Mouse (Mus musculus) CH12.LX (cell line): Measurements from ENCODE around the gene Lrrc1.

Source experiments
- CTCF ChIP-seq, 2 experiments: IDR thresholded peaks in 1 of 2; conservative IDR thresholded peaks in 1 of 2; 2 replicates each; pipeline ENCODE4 v1.5.1; 2011 to 2012; ENCODE audit warnings: low read depth in 2 of 2, low read length in 2 of 2, improper control_type of control experiment in 1 of 2, inconsistent platforms in 1 of 2, mild to moderate bottlenecking in 1 of 2, moderate library complexity in 1 of 2
- EP300 ChIP-seq: IDR thresholded peaks from 2 replicates; pipeline ENCODE4 v1.6.1; 2011; ENCODE audit warnings: low read length, improper control_type of control experiment
- MAFK ChIP-seq: IDR thresholded peaks from 2 replicates; pipeline ENCODE4 v1.6.1; 2011; ENCODE audit warnings: low read length, improper control_type of control experiment; ENCODE audit not compliant: insufficient replicate concordance
- POLR2A ChIP-seq: IDR thresholded peaks from 2 replicates; pipeline ENCODE4 v1.6.1; 2011; ENCODE audit warnings: low read depth, mild to moderate bottlenecking, improper control_type of control experiment, low read length
- POLR2AphosphoS2 ChIP-seq: IDR thresholded peaks from 2 replicates; pipeline ENCODE4 v1.6.1; 2011; ENCODE audit warnings: low read depth, low read length, improper control_type of control experiment
- SIN3A ChIP-seq: IDR thresholded peaks from 2 replicates; pipeline ENCODE4 v1.6.1; 2012; ENCODE audit warnings: low read length, improper control_type of control experiment, inconsistent platforms
- TCF12 ChIP-seq: IDR thresholded peaks from 2 replicates; pipeline ENCODE4 v1.6.1; 2014; ENCODE audit warnings: low read depth, mild to moderate bottlenecking, inconsistent platforms, low read length, improper control_type of control experiment
- USF2 ChIP-seq: conservative IDR thresholded peaks from 2 replicates; pipeline ENCODE4 v1.6.1; 2011; ENCODE audit warnings: low read depth, low read length, improper control_type of control experiment
- ZC3H11A ChIP-seq: IDR thresholded peaks from 2 replicates; pipeline ENCODE4 v1.6.1; 2012; ENCODE audit warnings: low read depth, mild to moderate bottlenecking, inconsistent platforms, low read length, improper control_type of control experiment

- TF ChIP-seq ZC3H11A (no peak), CTCF (conservative IDR thresholded peaks at IDR 0.05 in 1 of 2, IDR thresholded peaks at IDR 0.05 in 1 of 2; ENCODE audit: low read depth in 2 of 2, low read length in 2 of 2) (no peak), POLR2A (no peak), EP300 (no peak; the same call in 1 of the 2 replicates), MAFK (no peak), TCF12 (no peak), USF2 (no peak), SIN3A (no peak), POLR2AphosphoS2 (no peak)
Measured at GRCm38 (mm10) chr9:77433476-77433875, 111.2 kb downstream of the Lrrc1 start.
